22 mouse cellular contexts compared by ENCODE assay signal in genomic region chr12:82143371-82143770, GRCm38 (mm10). TPM values are rescaled to one million over a fixed set of nuclear protein-coding genes. Genes with fewer than 3 reads are reported as not detected.
A peak's percentile ranks its signal among the peaks of the same experiment; 100 is the strongest.
DNase-seq lines count a peak whose midpoint lies in the region; ATAC-seq lines count a peak whose summit lies in the region.
"Had no signal": no experiment of that assay in that cellular context is flagged by ENCODE, and none has a peak within 500 bp of the region (broad histone marks: within the 10 kb centered on the region; RNA-seq: fewer than 3 reads in every experiment).

No protein-coding gene starts in this region.

- DNase-seq in retina, postnatal 1 day = peak; percentile 57
- no peak for DNase-seq in retina, embryonic 14.5 days (ENCODE audit: low spot score)
- DNase-seq in testis, postnatal 10 days (ENCODE audit: low spot score) = peak; percentile 22
- no peak for DNase-seq in testis, postnatal 14 days (ENCODE audit: low spot score)
- DNase-seq in Muller cell, postnatal 12 days (ENCODE audit: inconsistent ontology term) = peak; percentile 86
- DNase-seq: adrenal gland, adult 2 months; adrenal gland, adult 8-10 months; adrenal gland, postnatal 10 days; adrenal gland, postnatal 14 days; adrenal gland, postnatal 25 days; adrenal gland, postnatal 36 days; B cell, adult 2 months; cerebellum, adult 11 months; cerebellum, adult 11-12 months; cerebellum, adult 18-20 months; cerebellum, adult 2 months had no signal

- no peak overlapping the region for H3K9ac ChIP-seq in midbrain, embryonic 13.5 days (replicated peaks)

- peaks cover 21% of the 10 kb centered on the region for H3K4me1 ChIP-seq in midbrain, embryonic 13.5 days (replicated peaks)

- no peak overlapping the region for H3K4me2 ChIP-seq in midbrain, embryonic 13.5 days (replicated peaks)

- no peak overlapping the region for H3K4me3 ChIP-seq in midbrain, embryonic 13.5 days (replicated peaks)

- 86% methylated on average over 3 of the region's 3 CpGs for WGBS in midbrain, embryonic 13.5 days

- ATAC-seq in midbrain, embryonic 13.5 days = no peak
- ATAC-seq: activated CD4-positive, CD25-positive, alpha-beta regulatory T cell, adult 4 months; CD4-positive, CD25-positive, alpha-beta regulatory T cell, adult 4 months; Patski had no signal

- no peaks in the 10 kb centered on the region for H3K36me3 ChIP-seq in midbrain, embryonic 13.5 days
- H3K36me3 ChIP-seq: G1E had no signal

- H3K9me3 ChIP-seq in midbrain, embryonic 13.5 days = no peaks in the 10 kb centered on the region; the same call in 1 of the 2 replicates
- H3K9me3 ChIP-seq: G1E had no signal

- no peak overlapping the region for H3K27ac ChIP-seq in midbrain, embryonic 13.5 days

- no peaks in the 10 kb centered on the region for H3K27me3 ChIP-seq in midbrain, embryonic 13.5 days
- H3K27me3 ChIP-seq: CH12.LX, Patski had no signal

RNA-seq across cellular contexts. Expression of gene Sipa1l1, which starts 25.7 kb away (rescaled TPM):
- 14.3 and 15.7 TPM in 2 replicates for polyA plus RNA-seq in midbrain, embryonic 13.5 days (2015; fragmentation: Nextera tagmentation; extraction: Ambion mirVana)

Comparison
In these comparisons a context has a peak if more than half of its experiments do, and no peak if none do; other contexts are left out.
1. DNase-seq: peak in retina, postnatal 1 day (single experiment), testis, postnatal 10 days (single experiment) and Muller cell, postnatal 12 days (single experiment); none in retina, embryonic 14.5 days (single experiment) and testis, postnatal 14 days (single experiment).